Mouse (Mus musculus): ENCODE measurements around the gene Wdr70. TPM values are rescaled to one million over a fixed set of nuclear protein-coding genes. Genes with fewer than 3 reads are reported as not detected.
"Not testable (repeated sequence)": the region's sequence is repeated elsewhere in the genome, so short reads cannot be mapped to it uniquely, and the experiment has no call there.

Gene Wdr70
- polyA plus RNA-seq (2015; fragmentation: Nextera tagmentation; extraction: Ambion mirVana): 55.5 and 57.6 TPM in 2 replicates

GRCm38 (mm10) chr15:8098774-8099749 is at the start of gene Wdr70:
Gene Wdr70 (minus strand): TSS chr15:8099209.
- WGBS: 2% methylated on average over 56 of the region's 56 CpGs
- Histone ChIP-seq H3K27ac (replicated peaks) (no peak within 1 kb of the TSS), H3K9ac (peak within 1 kb of the TSS; percentile 82)

DNA sequence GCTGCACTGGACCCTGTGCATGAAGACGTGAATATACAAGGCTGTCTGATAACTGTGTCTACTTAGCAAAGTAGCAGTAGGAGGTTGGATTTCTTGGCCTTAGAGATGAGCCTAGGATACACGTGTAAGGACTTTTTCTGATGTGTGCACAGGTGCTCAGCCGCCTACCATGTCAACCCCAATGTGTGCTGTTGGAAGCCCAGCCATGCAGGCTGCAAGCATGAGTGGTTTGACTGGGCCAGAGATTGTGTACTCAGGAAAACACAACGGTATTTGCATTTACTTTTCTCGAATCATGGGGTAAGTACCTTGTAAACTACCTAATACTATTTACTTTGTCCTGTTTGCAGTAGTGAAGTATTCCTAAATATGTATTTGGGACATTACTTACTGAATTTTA is 36.6 kb upstream of the Wdr70 start:
- H3K36me3 ChIP-seq: peaks cover 81% of the 10 kb centered on the region
- no peak overlapping the region for H3K4me2 ChIP-seq (replicated peaks)
- ATAC-seq (ENCODE audit: insufficient number of reproducible peaks, low FRiP score, low TSS enrichment, low read depth): no peak
- no peaks in the 10 kb centered on the region for H3K4me1 ChIP-seq
- H3K27ac ChIP-seq (replicated peaks): no peak overlapping the region
- H3K9ac ChIP-seq: no peak overlapping the region
- H3K27me3 ChIP-seq: no peaks in the 10 kb centered on the region
- no peak overlapping the region for H3K4me3 ChIP-seq (replicated peaks)
- H3K9me3 ChIP-seq (replicated peaks): no peaks in the 10 kb centered on the region
- WGBS: 93% methylated on average over 5 of the region's 5 CpGs

More at GRCm38 (mm10) chr15:8098774-8099749, at the start of gene Wdr70:
- H3K9me3 ChIP-seq (replicated peaks): no peaks in the 10 kb centered on the region
- peak; percentile 90 for ATAC-seq (ENCODE audit: insufficient number of reproducible peaks, low FRiP score, low TSS enrichment, low read depth)
- H3K4me3 ChIP-seq (replicated peaks): peak within 1 kb of the TSS; percentile 72
- no peaks in the 10 kb centered on the region for H3K27me3 ChIP-seq
- peaks cover 12% of the 10 kb centered on the region for H3K36me3 ChIP-seq
- H3K4me2 ChIP-seq (replicated peaks): peak within 1 kb of the TSS; percentile 45
- H3K4me1 ChIP-seq: 0 out of 2 replicates have a peak, but pooled peaks cover 3% of the 10 kb centered on the region

DNA sequence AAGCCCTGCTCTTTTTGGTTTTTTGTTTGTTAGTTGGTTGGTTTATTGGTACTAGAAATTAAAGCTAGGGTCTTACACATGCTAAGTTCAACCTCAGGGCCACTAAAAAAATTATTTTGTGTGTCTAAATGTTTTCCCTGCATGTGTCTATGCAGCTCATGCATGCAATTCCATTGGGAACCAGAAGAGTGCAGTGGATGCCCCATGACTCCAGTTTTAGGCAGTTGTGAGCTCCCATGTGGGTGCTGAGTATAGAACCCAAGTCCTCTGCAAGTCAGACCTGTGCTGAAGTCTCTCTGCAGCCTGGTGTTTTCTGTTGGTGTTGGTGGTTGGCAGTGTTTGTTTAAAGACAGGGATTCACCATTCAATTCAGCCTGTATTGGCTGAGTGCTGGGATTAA is 32.8 kb upstream of the Wdr70 start:
- Histone ChIP-seq H3K9me3 (replicated peaks) (no peaks in the 10 kb centered on the region), H3K4me3 (replicated peaks) (no peak overlapping the region), H3K4me1 (no peaks in the 10 kb centered on the region), H3K4me2 (replicated peaks) (no peak overlapping the region), H3K36me3 (peaks cover 83% of the 10 kb centered on the region), H3K27ac (replicated peaks) (no peak overlapping the region), H3K27me3 (no peaks in the 10 kb centered on the region), H3K9ac (no peak overlapping the region)
- ATAC-seq (ENCODE audit: insufficient number of reproducible peaks, low FRiP score, low TSS enrichment, low read depth): no peak

DNA sequence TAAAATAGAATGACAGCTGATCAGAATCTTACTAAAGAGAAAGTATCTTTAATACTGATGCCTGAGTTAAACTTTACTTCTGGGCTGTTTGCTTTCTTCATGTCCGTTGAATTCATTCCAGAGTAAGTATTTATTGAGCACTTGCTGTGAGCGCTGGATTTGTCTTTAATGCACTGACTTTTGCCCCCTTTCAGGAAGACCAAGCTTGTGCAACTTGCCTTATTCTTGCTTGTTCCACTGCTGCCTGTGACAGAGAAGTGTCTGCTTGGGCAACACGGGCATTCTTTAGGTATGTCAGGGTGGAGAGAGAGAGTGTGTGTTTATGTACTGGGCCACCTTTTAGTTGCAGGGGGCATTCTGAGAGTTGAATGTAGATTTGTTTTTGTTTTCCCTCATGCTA is 32.3 kb upstream of the Wdr70 start:
- Histone ChIP-seq H3K4me1 (no peaks in the 10 kb centered on the region), H3K4me3 (replicated peaks) (no peak overlapping the region), H3K9me3 (replicated peaks) (no peaks in the 10 kb centered on the region), H3K36me3 (peaks cover 84% of the 10 kb centered on the region), H3K27me3 (no peaks in the 10 kb centered on the region), H3K4me2 (replicated peaks) (no peak overlapping the region), H3K9ac (no peak overlapping the region), H3K27ac (replicated peaks) (no peak overlapping the region)
- 98% methylated on average over 3 of the region's 3 CpGs for WGBS
- ATAC-seq (ENCODE audit: insufficient number of reproducible peaks, low FRiP score, low TSS enrichment, low read depth): no peak

DNA sequence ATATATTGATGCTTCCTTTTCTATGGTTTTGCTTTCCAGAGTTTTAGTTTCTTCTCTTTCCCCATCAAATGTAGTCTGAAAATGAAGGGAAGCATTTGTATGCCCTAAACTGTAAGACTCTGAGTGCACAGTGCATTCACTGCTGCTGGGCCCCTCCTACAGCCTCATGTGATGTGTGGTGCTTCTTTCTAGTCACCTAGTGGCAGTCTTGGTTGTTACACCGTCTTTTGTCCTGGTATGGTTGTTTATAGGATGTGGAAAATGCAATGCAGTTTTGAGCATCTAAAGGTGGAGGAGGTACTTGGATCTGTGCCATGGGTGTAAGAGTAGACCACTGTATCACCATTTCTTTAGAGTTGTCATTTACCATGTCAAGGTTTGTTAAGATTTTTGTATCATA is 30.3 kb upstream of the Wdr70 start:
- Histone ChIP-seq H3K9ac (no peak overlapping the region), H3K27me3 (no peaks in the 10 kb centered on the region), H3K27ac (replicated peaks) (no peak overlapping the region), H3K4me2 (replicated peaks) (no peak overlapping the region), H3K4me3 (replicated peaks) (no peak overlapping the region), H3K9me3 (replicated peaks) (no peaks in the 10 kb centered on the region), H3K4me1 (no peaks in the 10 kb centered on the region), H3K36me3 (peaks cover 72% of the 10 kb centered on the region)
- no peak for ATAC-seq (ENCODE audit: insufficient number of reproducible peaks, low FRiP score, low TSS enrichment, low read depth)
- 65% methylated on average over 1 of the region's 1 CpGs for WGBS

GRCm38 (mm10) chr15:8109782-8110181 is 10.8 kb upstream of the Wdr70 start:
- no peak for ATAC-seq (ENCODE audit: insufficient number of reproducible peaks, low FRiP score, low TSS enrichment, low read depth)
- no peaks in the 10 kb centered on the region for H3K27me3 ChIP-seq
- peak overlapping the region; percentile 65 for H3K4me2 ChIP-seq (replicated peaks)
- H3K4me3 ChIP-seq (replicated peaks): peak overlapping the region; percentile 91
- H3K9ac ChIP-seq: peak overlapping the region; percentile 91
- H3K36me3 ChIP-seq: peaks cover 26% of the 10 kb centered on the region
- peaks cover 16% of the 10 kb centered on the region for H3K4me1 ChIP-seq
- H3K27ac ChIP-seq (replicated peaks): peak overlapping the region; percentile 76; the same call in 1 of the 2 replicates
- 2% methylated on average over 8 of the region's 8 CpGs for WGBS
- H3K9me3 ChIP-seq (replicated peaks): no peaks in the 10 kb centered on the region

- Histone ChIP-seq H3K4me2 (replicated peaks) (peak within 1 kb of the TSS; percentile 65), H3K4me1 (peaks cover 16% of the 10 kb centered on the region), H3K27me3 (no peaks in the 10 kb centered on the region), H3K9me3 (replicated peaks) (no peaks in the 10 kb centered on the region), H3K36me3 (peaks cover 23% of the 10 kb centered on the region), H3K4me3 (replicated peaks) (peak within 1 kb of the TSS; percentile 91), H3K27ac (replicated peaks) (peak within 1 kb of the TSS; percentile 76), H3K9ac (peak within 1 kb of the TSS; percentile 91)
- peak; percentile 97 for ATAC-seq (ENCODE audit: insufficient number of reproducible peaks, low FRiP score, low TSS enrichment, low read depth)
- under 1% methylated on average over 52 of the region's 54 CpGs for WGBS
Measured at GRCm38 (mm10) chr15:8108966-8109743, 10.1 kb upstream of the Wdr70 start, which contains the start of gene Nup155. Gene Nup155 (plus strand): TSS chr15:8109273.

- WGBS: 60% methylated on average over 19 of the region's 19 CpGs
- Histone ChIP-seq H3K27ac (replicated peaks) (peak overlapping the region; percentile 76), H3K36me3 (peaks cover 17% of the 10 kb centered on the region), H3K4me1 (peaks cover 16% of the 10 kb centered on the region), H3K9me3 (replicated peaks) (no peaks in the 10 kb centered on the region), H3K4me3 (replicated peaks) (peak overlapping the region; percentile 91), H3K27me3 (no peaks in the 10 kb centered on the region), H3K9ac (peak overlapping the region; percentile 91; the same call in 1 of the 2 replicates), H3K4me2 (replicated peaks) (peak overlapping the region; percentile 65)
- ATAC-seq (ENCODE audit: insufficient number of reproducible peaks, low FRiP score, low TSS enrichment, low read depth): peak; percentile 15; the same call in 1 of the 2 replicates
Measured at GRCm38 (mm10) chr15:8108360-8108965, 9.5 kb upstream of the Wdr70 start.

DNA sequence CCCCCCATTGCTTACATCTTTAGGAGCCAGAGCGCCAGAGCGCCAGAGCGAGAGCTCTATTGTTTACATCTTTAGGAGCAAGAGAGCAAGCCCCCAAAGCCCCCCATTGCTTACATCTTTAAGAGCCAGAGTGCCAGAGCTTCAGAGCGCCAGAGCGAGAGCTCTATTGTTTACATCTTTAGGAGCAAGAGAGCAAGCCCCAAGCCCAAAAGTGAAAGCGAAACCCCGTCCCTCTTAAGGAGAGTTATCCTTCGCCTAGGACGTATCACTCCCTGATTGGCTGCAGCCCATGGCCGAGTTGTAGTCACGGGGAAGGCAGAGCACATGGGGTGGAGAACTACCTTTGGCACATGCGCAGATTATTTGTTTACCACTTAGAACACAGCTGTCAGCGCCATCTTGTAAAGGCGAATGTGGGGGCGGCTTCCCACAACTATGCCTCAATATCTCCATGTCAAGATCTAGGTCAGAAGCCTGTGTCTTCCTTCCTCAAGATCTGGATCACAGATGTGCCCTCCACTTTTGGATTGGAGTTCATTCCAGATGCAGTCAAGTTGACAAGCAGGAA is 3.0 kb upstream of the Wdr70 start:
- H3K27me3 ChIP-seq; ATAC-seq (ENCODE audit: insufficient number of reproducible peaks, low FRiP score, low TSS enrichment, low read depth); H3K27ac ChIP-seq (replicated peaks); H3K4me1 ChIP-seq; H3K4me3 ChIP-seq (replicated peaks); H3K36me3 ChIP-seq; H3K4me2 ChIP-seq (replicated peaks); H3K9me3 ChIP-seq (replicated peaks); H3K9ac ChIP-seq: not testable (repeated sequence)
- 88% methylated on average over 15 of the region's 15 CpGs for WGBS

- Histone ChIP-seq H3K4me1 (0 out of 2 replicates have a peak, but pooled peaks cover 3% of the 10 kb centered on the region), H3K27me3 (no peaks in the 10 kb centered on the region), H3K27ac (replicated peaks) (no peak overlapping the region), H3K9me3 (replicated peaks) (no peaks in the 10 kb centered on the region), H3K4me3 (replicated peaks) (peak overlapping the region; percentile 18), H3K36me3 (peaks cover 15% of the 10 kb centered on the region), H3K9ac (no peak overlapping the region), H3K4me2 (replicated peaks) (peak overlapping the region; percentile 27; the same call in 1 of the 2 replicates)
- 26% methylated on average over 7 of the region's 7 CpGs for WGBS
- no peak for ATAC-seq (ENCODE audit: insufficient number of reproducible peaks, low FRiP score, low TSS enrichment, low read depth)
Measured at GRCm38 (mm10) chr15:8097853-8098252, 1.2 kb downstream of the Wdr70 start.

Data from embryonic facial prominence, embryonic 15.5 days (tissue).